ENCODE assay signal across 24 mouse cellular contexts in genomic region chr2:143679513-143679912, GRCm38 (mm10).
"Had no signal": no experiment of that assay in that cellular context is flagged by ENCODE, and none has a peak within 500 bp of the region (broad histone marks: within the 10 kb centered on the region; RNA-seq: fewer than 3 reads in every experiment).

No protein-coding gene starts in this region.

- H3K4me3 ChIP-seq: gastrocnemius, adult 2 months; heart, adult 2 months; heart, embryonic 13.5 days; heart, embryonic 15.5 days; hindbrain, embryonic 13.5 days; hindbrain, embryonic 15.5 days; kidney, embryonic 15.5 days; limb, embryonic 13.5 days; limb, embryonic 15.5 days; liver, embryonic 12.5 days had no signal

- H3K27me3 ChIP-seq: heart, embryonic 13.5 days; heart, embryonic 15.5 days; hindbrain, embryonic 13.5 days; hindbrain, embryonic 15.5 days; kidney, embryonic 15.5 days; limb, embryonic 13.5 days; limb, embryonic 15.5 days; liver, embryonic 12.5 days had no signal

- H3K4me1 ChIP-seq: heart, embryonic 13.5 days; heart, embryonic 15.5 days; hindbrain, embryonic 15.5 days; liver, embryonic 12.5 days had no signal

- H3K36me3 ChIP-seq: heart, embryonic 13.5 days; heart, embryonic 15.5 days; hindbrain, embryonic 13.5 days; hindbrain, embryonic 15.5 days; kidney, embryonic 15.5 days; limb, embryonic 13.5 days; limb, embryonic 15.5 days; liver, embryonic 12.5 days had no signal

- H3K9me3 ChIP-seq: heart, embryonic 13.5 days; heart, embryonic 15.5 days; hindbrain, embryonic 13.5 days; hindbrain, embryonic 15.5 days; kidney, embryonic 15.5 days; limb, embryonic 13.5 days; limb, embryonic 15.5 days had no signal

- ATAC-seq: hindbrain, postnatal 0 days; intestine, embryonic 16.5 days; liver, embryonic 12.5 days had no signal

- DNase-seq: gastrocnemius, adult 2 months; gastrocnemius, postnatal 10 days; gastrocnemius, postnatal 25 days; heart, adult 2 months; heart, postnatal 14 days; heart, postnatal 36 days; kidney, adult 11 months; kidney, adult 2 months; kidney, adult 9 months; kidney, postnatal 14 days; layer of hippocampus, adult 9-11 months; layer of hippocampus, postnatal 36 days had no signal

- H3K27ac ChIP-seq: gastrocnemius, adult 2 months; heart, adult 2 months; heart, embryonic 13.5 days; heart, embryonic 15.5 days; hindbrain, embryonic 13.5 days; hindbrain, embryonic 15.5 days; hindbrain, postnatal 0 days; kidney, embryonic 15.5 days; kidney, postnatal 0 days; limb, embryonic 13.5 days; limb, embryonic 15.5 days; liver, embryonic 12.5 days; liver, embryonic 14.5 days had no signal

- H3K9ac ChIP-seq: heart, embryonic 13.5 days; heart, embryonic 15.5 days; hindbrain, embryonic 13.5 days; hindbrain, embryonic 15.5 days; kidney, embryonic 15.5 days; limb, embryonic 13.5 days; limb, embryonic 15.5 days; liver, embryonic 12.5 days; liver, embryonic 14.5 days had no signal
